Mouse (Mus musculus): ENCODE measurements at regions not wholly inside any gene's neighbourhood (a gene's known extent, or its start where the extent isn't known, plus 50 kb on each side); places are given as distances from the start of the nearest gene placed in this dataset.

GRCm38 (mm10) chr14:99749308-99750305, 451.1 kb downstream of the Klf5 start:
- TF ChIP-seq CTCF (IDR thresholded peaks at IDR 0.05; ENCODE audit: extremely low read depth, insufficient read depth, low read length) (no peak), POLR2A (IDR thresholded peaks at IDR 0.05; ENCODE audit: extremely low read depth, insufficient read depth, low read length) (no peak)
